Mouse (Mus musculus): ENCODE data around the gene Coro1c. TPM values are rescaled to one million over a fixed set of nuclear protein-coding genes. Genes with fewer than 3 reads are reported as not detected.

The Coro1c gene
- polyA plus RNA-seq, 1 experiment from 2014 or later = 71.3 TPM

DNA sequence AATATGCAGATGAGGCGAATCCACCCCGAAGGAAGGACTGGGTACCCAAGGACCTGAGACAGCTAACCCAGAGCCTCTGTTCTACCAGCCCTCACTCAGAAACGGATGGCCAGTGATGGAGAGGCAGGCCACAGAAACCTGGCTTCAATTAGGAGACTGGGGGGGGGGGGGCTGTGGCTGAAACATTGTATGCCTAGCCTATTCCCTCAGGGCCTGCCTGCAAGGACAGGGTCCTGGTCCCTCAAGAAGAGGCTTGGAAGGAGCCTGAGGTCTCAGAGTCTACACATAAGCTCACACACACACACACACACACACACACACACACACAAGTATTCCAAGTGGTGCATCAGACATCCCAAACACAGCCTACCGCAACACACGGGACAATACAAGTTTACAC lies 108.9 kb downstream of the Coro1c start:
- DNase-seq (ENCODE audit: low spot score) = no peak

GRCm38 (mm10) chr5:113798525-113798924 lies 110.0 kb downstream of the Coro1c start:
- DNase-seq (ENCODE audit: low spot score) = no peak

GRCm38 (mm10) chr5:113797149-113797882 lies 111.2 kb downstream of the Coro1c start:
- DNase-seq (ENCODE audit: low spot score) = peak; percentile 34

DNA sequence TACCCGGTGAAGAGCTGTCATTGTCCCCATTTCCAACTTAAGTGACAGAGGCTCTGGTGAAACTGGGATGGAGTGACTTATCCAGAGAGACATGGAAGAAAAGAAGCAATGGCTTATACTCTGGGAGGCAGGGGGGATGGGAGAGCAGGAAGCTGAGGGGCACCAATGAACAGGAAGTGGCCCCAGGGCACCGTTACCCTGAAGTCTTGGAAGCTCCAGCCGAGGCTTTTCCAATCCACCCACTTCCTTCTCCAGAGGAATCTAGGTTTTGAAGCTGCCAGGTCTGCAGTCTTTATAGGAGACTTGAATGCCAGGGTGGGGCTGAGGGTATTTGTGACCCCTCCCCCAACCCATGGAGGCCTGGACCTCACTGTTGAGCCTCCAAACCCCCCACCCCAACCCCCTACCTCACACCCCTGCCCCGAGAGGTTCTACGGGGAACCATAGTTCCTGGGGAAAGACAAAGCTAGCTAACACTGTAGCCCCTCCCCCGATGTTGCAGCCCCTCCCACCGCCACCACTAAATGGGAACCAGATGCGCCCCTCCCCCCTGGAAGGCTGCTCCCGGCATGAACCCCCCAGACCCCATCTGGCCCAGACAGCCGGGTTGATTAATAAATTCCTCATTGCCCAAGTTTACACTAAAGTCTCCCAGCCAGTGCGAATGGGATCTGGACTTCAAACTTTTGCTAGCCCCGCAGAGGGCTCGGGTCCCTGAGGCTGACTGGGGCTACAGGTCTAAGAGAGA lies 112.0 kb downstream of the Coro1c start:
- no peak for DNase-seq (ENCODE audit: low spot score)

Other genes starting within 250 kb of the Coro1c start
- gene 1700069L16Rik, start 184.0 kb downstream of the Coro1c start, polyA plus RNA-seq (2015; fragmentation: Nextera tagmentation; extraction: Ambion mirVana) = not detected in 2 replicates
- gene Ficd, start 173.0 kb downstream of the Coro1c start, polyA plus RNA-seq (2015; fragmentation: Nextera tagmentation; extraction: Ambion mirVana) = 6.0 and 6.3 TPM in 2 replicates
- 29.4 and 34.4 TPM in 2 replicates for gene Sart3, start 136.2 kb downstream of the Coro1c start, polyA plus RNA-seq (2015; fragmentation: Nextera tagmentation; extraction: Ambion mirVana)
- gene Iscu, start 136.0 kb downstream of the Coro1c start, polyA plus RNA-seq (2015; fragmentation: Nextera tagmentation; extraction: Ambion mirVana) = 146 and 152 TPM in 2 replicates
- 6.1 and 7.0 TPM in 2 replicates for gene Tmem119, start 108.2 kb downstream of the Coro1c start, polyA plus RNA-seq (2015; fragmentation: Nextera tagmentation; extraction: Ambion mirVana)
- gene Selplg, start 76.1 kb downstream of the Coro1c start, polyA plus RNA-seq (2015; fragmentation: Nextera tagmentation; extraction: Ambion mirVana) = 205 and 252 TPM in 2 replicates
- 4.2 and 4.4 TPM in 2 replicates for gene Ssh1, start 85.1 kb upstream of the Coro1c start, polyA plus RNA-seq (2015; fragmentation: Nextera tagmentation; extraction: Ambion mirVana)
- 0.08 and 0.16 TPM in 2 replicates for gene Dao, start 94.9 kb upstream of the Coro1c start, polyA plus RNA-seq (2015; fragmentation: Nextera tagmentation; extraction: Ambion mirVana)
- gene Usp30, start 156.7 kb upstream of the Coro1c start, polyA plus RNA-seq (2015; fragmentation: Nextera tagmentation; extraction: Ambion mirVana) = 7.4 and 8.8 TPM in 2 replicates
- gene Svop, start 182.8 kb upstream of the Coro1c start, polyA plus RNA-seq (2015; fragmentation: Nextera tagmentation; extraction: Ambion mirVana) = not detected in 2 replicates
- 8.2 and 10.1 TPM in 2 replicates for gene Alkbh2, start 219.5 kb upstream of the Coro1c start, polyA plus RNA-seq (2015; fragmentation: Nextera tagmentation; extraction: Ambion mirVana)
- gene Ung, start 221.6 kb upstream of the Coro1c start, polyA plus RNA-seq (2015; fragmentation: Nextera tagmentation; extraction: Ambion mirVana) = 46.4 and 51.4 TPM in 2 replicates
- 0.80 and 1.1 TPM in 2 replicates for gene Acacb, start 237.8 kb upstream of the Coro1c start, polyA plus RNA-seq (2015; fragmentation: Nextera tagmentation; extraction: Ambion mirVana)

Data from thymus, postnatal 0 days (tissue).